Mouse (Mus musculus): Measurements from ENCODE around the gene Cidec. TPM values are rescaled to one million over a fixed set of nuclear protein-coding genes. Genes with fewer than 3 reads are reported as not detected.

Cidec gene
- total RNA-seq, 2 experiments from 2014 or later, result 6.7 to 53.2 TPM

Small RNAs within 50 kb of the gene (microRNA-seq; reads per million reads assigned to microRNA genes)
- gene Gm24387, result 0 reads per million in 2 experiments

Other genes with a start within 250 kb of the Cidec start
- gene Lhfpl4, start 240.4 kb downstream of the Cidec start, total RNA-seq (2021), result under 1 TPM; 0.40 to 0.51 TPM
- gene Mtmr14, start 197.9 kb downstream of the Cidec start, total RNA-seq (2021), result 10 to 100 TPM; 12.7 to 17.6 TPM
- gene Cpne9, start 153.5 kb downstream of the Cidec start, total RNA-seq (2021), result not detected
- gene Brpf1, start 128.6 kb downstream of the Cidec start, total RNA-seq (2021), result 10 to 100 TPM; 12.3 to 12.4 TPM
- gene Ogg1, start 108.8 kb downstream of the Cidec start, total RNA-seq (2021), result 1 to 10 TPM; 4.5 to 6.9 TPM
- gene Camk1, start 91.8 kb downstream of the Cidec start, total RNA-seq (2021), result 10 to 100 TPM; 64.2 to 68.3 TPM
- gene Tada3, start 57.9 kb downstream of the Cidec start, total RNA-seq (2021), result 10 to 100 TPM; 24.9 to 28.1 TPM
- gene Arpc4, start 57.6 kb downstream of the Cidec start, total RNA-seq (2021), result 10 to 100 TPM; 63.3 to 66.7 TPM
- gene Ttll3, start 46.5 kb downstream of the Cidec start, total RNA-seq (2021), result 1 to 10 TPM in 1 of 2 experiments, under 1 TPM in 1; 0.77 to 1.3 TPM
- gene Rpusd3, start 16.4 kb downstream of the Cidec start, total RNA-seq (2021), result 10 to 100 TPM; 11.3 to 13.0 TPM
- 10 to 100 TPM; 20.8 to 22.8 TPM for gene Jagn1, start 6.8 kb upstream of the Cidec start, total RNA-seq (2021)
- 1 to 10 TPM in 1 of 2 experiments, under 1 TPM in 1; 0.69 to 1.2 TPM for gene Il17re, start 22.7 kb upstream of the Cidec start, total RNA-seq (2021)
- gene Il17rc, start 35.7 kb upstream of the Cidec start, total RNA-seq (2021), result 1 to 10 TPM; 6.3 to 7.2 TPM
- gene Creld1, start 47.5 kb upstream of the Cidec start, total RNA-seq (2021), result 10 to 100 TPM; 47.6 to 55.7 TPM
- not detected for gene Prrt3, start 66.2 kb upstream of the Cidec start, total RNA-seq (2021)
- 10 to 100 TPM; 57.9 to 61.2 TPM for gene Emc3, start 95.9 kb upstream of the Cidec start, total RNA-seq (2021)
- under 1 TPM; 0.10 to 0.33 TPM for gene Fancd2, start 95.9 kb upstream of the Cidec start, total RNA-seq (2021)
- not detected for gene Fancd2os, start 165.0 kb upstream of the Cidec start, total RNA-seq (2021)
- gene Brk1, start 169.0 kb upstream of the Cidec start, total RNA-seq (2021), result 10 to 100 TPM; 77.1 to 77.6 TPM
- 10 to 100 TPM in 1 of 2 experiments, 1 to 10 TPM in 1; 9.3 to 11.1 TPM for gene Vhl, start 188.2 kb upstream of the Cidec start, total RNA-seq (2021)
- gene Irak2, start 202.7 kb upstream of the Cidec start, total RNA-seq (2021), result 10 to 100 TPM; 14.2 to 17.8 TPM